Mouse (Mus musculus) midbrain, embryonic 11.5 days (tissue): Measurements from ENCODE around the gene Gm49388. TPM values are rescaled to one million over a fixed set of nuclear protein-coding genes. Genes with fewer than 3 reads are reported as not detected.

Source experiments
- ATAC-seq: fragments of 200-750 bp; cut with Nextera tagmentation; 2 replicates; pipeline ENCODE4 v1.8.0; 2017; ENCODE audit warnings: moderate TSS enrichment, moderate library complexity; ENCODE audit not compliant: low FRiP score
- DNase-seq: peaks from one replicate; pipeline ENCODE4 v3.0.0; 2015; ENCODE audit warnings: low spot score; ENCODE audit errors: missing footprints
- H3K27ac ChIP-seq: fragments of 300-500 bp; sonication (generic); 2 replicates; pipeline ENCODE4 v1.5.1; 2014; ENCODE audit warnings: low read depth, low read length
- H3K27me3 ChIP-seq: fragments of 300-500 bp; sonication (generic); 2 replicates; pipeline ENCODE4 v1.6.1; 2014; ENCODE audit warnings: mild to moderate bottlenecking, low read length, moderate library complexity, mixed read lengths; ENCODE audit not compliant: control insufficient read depth, insufficient read depth
- H3K36me3 ChIP-seq: fragments of 300-500 bp; sonication (generic); 2 replicates; pipeline ENCODE4 v1.6.1; 2014; ENCODE audit warnings: mild to moderate bottlenecking, low read length, moderate library complexity, mixed read lengths; ENCODE audit not compliant: control insufficient read depth, insufficient read depth
- H3K4me1 ChIP-seq: fragments of 300-500 bp; sonication (generic); 2 replicates; pipeline ENCODE4 v1.6.1; 2014; ENCODE audit warnings: low read length; ENCODE audit not compliant: control insufficient read depth, insufficient read depth
- H3K4me2 ChIP-seq: fragments of 300-500 bp; sonication (generic); 2 replicates; pipeline ENCODE4 v1.6.1; 2014; ENCODE audit warnings: mild to moderate bottlenecking, moderate library complexity
- H3K4me3 ChIP-seq: fragments of 300-500 bp; sonication (generic); 2 replicates; pipeline ENCODE4 v1.5.1; 2014; ENCODE audit warnings: low read depth, low read length
- H3K9ac ChIP-seq: fragments of 300-500 bp; sonication (generic); 2 replicates; pipeline ENCODE4 v1.6.1; 2014; ENCODE audit warnings: low read length
- H3K9me3 ChIP-seq: fragments of 300-500 bp; sonication (generic); 2 replicates; pipeline ENCODE4 v1.6.1; 2016; ENCODE audit warnings: low read length; ENCODE audit not compliant: control insufficient read depth
- whole genome bisulfite sequencing: fragments of 180-500 bp; shearing (Covaris S2); extraction: QIAGEN DNeasy Blood & Tissue Kit; methylation state at CpG from one replicate; pipeline ENCODE4 v1.1.7; 2014; 5-methylcytosine and 5-hydroxymethylcytosine counted together
- polyA plus RNA-seq: library from polyadenylated mRNA; unstranded; fragments of >200 nt; fragmentation: Nextera tagmentation; extraction: Ambion mirVana; gene quantifications from 2 replicates; pipeline ENCODE4 v1.2.1, GENCODE M21; 2014

The Gm49388 gene
- polyA plus RNA-seq, 1 experiment from 2014 or later, result not detected

- Histone ChIP-seq H3K4me2 (peak overlapping the region; percentile 100), H3K27me3 (no peaks in the 10 kb centered on the region), H3K9me3 (no peaks in the 10 kb centered on the region), H3K4me1 (peaks cover 6% of the 10 kb centered on the region), H3K4me3 (peak overlapping the region; percentile 65), H3K27ac (peak overlapping the region; percentile 83), H3K9ac (peak overlapping the region; percentile 62), H3K36me3 (no peaks in the 10 kb centered on the region)
- peak; percentile 55 for ATAC-seq
- WGBS, result 7% methylated on average over 15 of the region's 15 CpGs
- DNase-seq, result no peak
Observed at GRCm38 (mm10) chr7:127840886-127841285, 55.5 kb downstream of the Gm49388 start.

- Histone ChIP-seq H3K9me3 (no peaks in the 10 kb centered on the region), H3K27me3 (no peaks in the 10 kb centered on the region), H3K9ac (peak overlapping the region; percentile 62), H3K4me2 (peak overlapping the region; percentile 100), H3K27ac (peak overlapping the region; percentile 83), H3K36me3 (no peaks in the 10 kb centered on the region), H3K4me3 (peak overlapping the region; percentile 65), H3K4me1 (peaks cover 6% of the 10 kb centered on the region)
- under 1% methylated on average over 45 of the region's 46 CpGs for WGBS
- DNase-seq, result peak; percentile 98
- peak; percentile 93 for ATAC-seq
Observed at GRCm38 (mm10) chr7:127841340-127842000, 56.1 kb downstream of the Gm49388 start.

GRCm38 (mm10) chr7:127842001-127842718 is 56.8 kb downstream of the Gm49388 start:
- Histone ChIP-seq H3K9ac (peak overlapping the region; percentile 62), H3K4me2 (peak overlapping the region; percentile 100), H3K4me1 (peaks cover 6% of the 10 kb centered on the region), H3K27ac (no peak overlapping the region), H3K27me3 (no peaks in the 10 kb centered on the region), H3K36me3 (no peaks in the 10 kb centered on the region), H3K4me3 (peak overlapping the region; percentile 65), H3K9me3 (no peaks in the 10 kb centered on the region)
- DNase-seq (peak; percentile 95), ATAC-seq (peak; percentile 61)
- under 1% methylated on average over 40 of the region's 40 CpGs for WGBS

- no peak overlapping the region for H3K4me3 ChIP-seq
- H3K36me3 ChIP-seq, result no peaks in the 10 kb centered on the region
- no peaks in the 10 kb centered on the region for H3K27me3 ChIP-seq
- WGBS, result 74% methylated on average over 6 of the region's 6 CpGs
- ATAC-seq (no peak), DNase-seq (peak; percentile 56)
- no peaks in the 10 kb centered on the region for H3K9me3 ChIP-seq
- H3K27ac ChIP-seq, result no peak overlapping the region
- no peak overlapping the region for H3K4me2 ChIP-seq
- no peaks in the 10 kb centered on the region for H3K4me1 ChIP-seq
- no peak overlapping the region for H3K9ac ChIP-seq
Observed at GRCm38 (mm10) chr7:127849973-127850875, 64.8 kb downstream of the Gm49388 start.

GRCm38 (mm10) chr7:127850906-127851305 is 65.5 kb downstream of the Gm49388 start:
- 76% methylated on average over 5 of the region's 5 CpGs for WGBS
- H3K27me3 ChIP-seq, result no peaks in the 10 kb centered on the region
- ATAC-seq (no peak), DNase-seq (peak; percentile 33)
- H3K36me3 ChIP-seq, result no peaks in the 10 kb centered on the region
- H3K4me3 ChIP-seq, result no peak overlapping the region
- no peaks in the 10 kb centered on the region for H3K9me3 ChIP-seq
- no peaks in the 10 kb centered on the region for H3K4me1 ChIP-seq
- H3K27ac ChIP-seq, result no peak overlapping the region
- H3K9ac ChIP-seq, result no peak overlapping the region
- H3K4me2 ChIP-seq, result no peak overlapping the region

Other genes with a start within 250 kb of the Gm49388 start
- gene Tmem265, start 224.2 kb upstream of the Gm49388 start, polyA plus RNA-seq, result 4.0 and 8.4 TPM in 2 replicates
- gene Phkg2, start 212.3 kb upstream of the Gm49388 start, polyA plus RNA-seq, result 55.1 and 56.2 TPM in 2 replicates
- 13.4 and 15.8 TPM in 2 replicates for gene Ccdc189, start 197.0 kb upstream of the Gm49388 start, polyA plus RNA-seq
- 36.5 and 39.2 TPM in 2 replicates for gene Rnf40, start 196.8 kb upstream of the Gm49388 start, polyA plus RNA-seq
- 32.1 and 34.4 TPM in 2 replicates for gene Zfp629, start 169.8 kb upstream of the Gm49388 start, polyA plus RNA-seq
- gene Bcl7c, start 76.7 kb upstream of the Gm49388 start, polyA plus RNA-seq, result 44.3 and 52.2 TPM in 2 replicates
- 4.0 and 4.6 TPM in 2 replicates for gene Ctf1, start 72.9 kb upstream of the Gm49388 start, polyA plus RNA-seq
- 0.12 TPM in 1 of 2 replicates, not detected in the other for gene Ctf2, start 53.4 kb upstream of the Gm49388 start, polyA plus RNA-seq
- 8.3 and 9.3 TPM in 2 replicates for gene Fbxl19, start 41.1 kb upstream of the Gm49388 start, polyA plus RNA-seq
- 6.1 and 6.3 TPM in 2 replicates for gene Orai3, start 15.8 kb upstream of the Gm49388 start, polyA plus RNA-seq
- 19.0 and 22.1 TPM in 2 replicates for gene Setd1a, start 8.9 kb upstream of the Gm49388 start, polyA plus RNA-seq
- gene Hsd3b7, start 15.0 kb downstream of the Gm49388 start, polyA plus RNA-seq, result 7.9 and 8.2 TPM in 2 replicates
- gene Stx4a, start 38.7 kb downstream of the Gm49388 start, polyA plus RNA-seq, result 10.1 and 12.2 TPM in 2 replicates
- gene Stx1b, start 38.9 kb downstream of the Gm49388 start, polyA plus RNA-seq, result 6.9 and 8.4 TPM in 2 replicates
- 16.0 and 17.4 TPM in 2 replicates for gene Zfp646, start 90.6 kb downstream of the Gm49388 start, polyA plus RNA-seq
- 20.3 and 24.3 TPM in 2 replicates for gene Zfp668, start 91.2 kb downstream of the Gm49388 start, polyA plus RNA-seq
- gene Prss53, start 105.4 kb downstream of the Gm49388 start, polyA plus RNA-seq, result 0.32 and 0.36 TPM in 2 replicates
- gene Gm21974, start 109.8 kb downstream of the Gm49388 start, polyA plus RNA-seq, result not detected in 2 replicates
- 44.6 and 48.6 TPM in 2 replicates for gene Vkorc1, start 110.0 kb downstream of the Gm49388 start, polyA plus RNA-seq
- 96.5 and 107 TPM in 2 replicates for gene Bckdk, start 118.5 kb downstream of the Gm49388 start, polyA plus RNA-seq
- gene Kat8, start 126.9 kb downstream of the Gm49388 start, polyA plus RNA-seq, result 54.6 and 57.1 TPM in 2 replicates
- gene Prss8, start 144.5 kb downstream of the Gm49388 start, polyA plus RNA-seq, result 0.78 and 0.86 TPM in 2 replicates
- gene Prss36, start 161.1 kb downstream of the Gm49388 start, polyA plus RNA-seq, result 9.4 and 9.6 TPM in 2 replicates
- 51.6 and 54.4 TPM in 2 replicates for gene Fus, start 181.8 kb downstream of the Gm49388 start, polyA plus RNA-seq
- gene Pycard, start 208.3 kb downstream of the Gm49388 start, polyA plus RNA-seq, result 5.5 and 6.7 TPM in 2 replicates
- 0.07 TPM in 1 of 2 replicates, not detected in the other for gene Trim72, start 218.3 kb downstream of the Gm49388 start, polyA plus RNA-seq